Mouse (Mus musculus) frontal cortex, adult 2 months (tissue): ENCODE measurements around the gene Trhr2. TPM values are rescaled to one million over a fixed set of nuclear protein-coding genes. Genes with fewer than 3 reads are reported as not detected.

Experiments used
- DNase-seq, 2 experiments: peaks; one replicate each; pipeline ENCODE4 v3.0.0; 2022; ENCODE audit warnings: low spot score in 1 of 2; ENCODE audit errors: extremely low spot score in 1 of 2
- polyA plus RNA-seq: library from polyadenylated mRNA; depleted of rRNA; stranded (reverse); fragments of >200 nt; gene quantifications from 2 replicates; pipeline ENCODE4 v1.2.3, GENCODE M21; 2012; rRNA removed

Trhr2 gene
- polyA plus RNA-seq, 1 experiment, result 4.8 TPM

DNA sequence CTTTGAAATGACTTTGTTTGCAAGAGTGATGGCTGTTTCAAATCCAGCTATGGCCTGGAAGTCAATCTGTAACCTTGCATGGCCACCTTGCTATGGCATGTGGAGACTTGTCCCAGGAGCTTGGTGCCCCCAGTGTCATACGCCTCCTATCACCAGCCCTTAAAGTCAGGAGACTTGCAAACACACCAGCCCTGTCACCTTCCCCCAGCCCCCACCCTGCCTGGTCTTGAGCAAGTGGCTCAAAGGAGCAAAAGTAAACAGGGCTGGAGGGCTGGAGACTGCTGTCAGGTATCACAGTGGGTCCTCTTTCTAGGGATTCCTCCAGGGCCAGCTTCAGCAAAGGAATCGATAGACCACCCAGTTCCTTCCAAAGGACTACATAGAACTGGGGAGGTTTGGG lies 49.4 kb downstream of the Trhr2 start:
- DNase-seq, result no peak

DNA sequence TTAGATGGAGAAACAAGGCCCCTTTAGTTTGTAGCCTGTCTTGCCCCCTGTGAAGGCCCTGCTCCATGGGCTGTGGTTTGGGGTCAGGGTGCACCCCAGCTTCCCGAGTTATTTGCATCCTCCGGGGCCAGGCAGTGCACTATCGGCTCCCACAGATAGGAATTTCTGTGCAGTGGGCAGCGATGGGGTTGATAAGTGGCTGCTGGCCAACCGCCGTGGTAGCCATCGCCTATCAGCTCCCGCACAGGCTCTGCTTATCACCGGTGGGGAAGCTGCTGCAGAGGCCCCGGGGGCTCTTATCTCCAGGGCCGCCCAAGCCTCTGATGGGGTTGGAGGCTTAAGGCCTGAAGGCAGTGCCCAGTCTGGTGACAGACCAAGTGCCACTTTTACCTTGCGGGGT lies 51.3 kb downstream of the Trhr2 start:
- no peak for DNase-seq

DNA sequence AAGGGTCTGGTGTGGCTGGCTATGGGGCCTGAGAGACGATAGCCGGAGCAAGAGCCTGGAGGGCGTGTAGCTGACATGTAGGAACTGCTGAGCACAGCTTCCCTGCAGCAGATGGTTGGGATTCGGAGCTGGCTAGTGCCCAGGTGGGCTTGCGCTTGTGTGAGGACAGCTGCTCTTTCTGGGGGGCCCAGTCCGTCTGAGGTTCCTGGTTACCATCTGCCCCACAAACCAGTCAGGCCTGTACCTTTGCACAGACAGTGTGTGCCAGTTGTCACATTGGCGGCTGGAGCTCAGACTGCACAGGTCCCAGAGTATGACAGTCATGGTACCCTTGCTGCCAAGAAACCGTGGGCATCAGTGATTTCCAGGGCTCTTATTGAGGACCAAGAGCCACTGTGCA lies 52.7 kb downstream of the Trhr2 start:
- DNase-seq, result no peak

Other genes with a start within 250 kb of the Trhr2 start
- 26.0 and 36.1 TPM in 2 replicates for gene Zfpm1, start 78.6 kb downstream of the Trhr2 start, polyA plus RNA-seq
- gene Zc3h18, start 15.9 kb upstream of the Trhr2 start, polyA plus RNA-seq, result 35.1 and 36.1 TPM in 2 replicates
- 0.46 and 1.0 TPM in 2 replicates for gene Il17c, start 61.3 kb upstream of the Trhr2 start, polyA plus RNA-seq
- 19.4 and 21.5 TPM in 2 replicates for gene Cyba, start 72.2 kb upstream of the Trhr2 start, polyA plus RNA-seq
- gene Mvd, start 82.7 kb upstream of the Trhr2 start, polyA plus RNA-seq, result 31.2 and 35.9 TPM in 2 replicates
- gene Snai3, start 100.0 kb upstream of the Trhr2 start, polyA plus RNA-seq, result 0.22 and 0.57 TPM in 2 replicates
- 62.3 and 86.3 TPM in 2 replicates for gene Rnf166, start 115.3 kb upstream of the Trhr2 start, polyA plus RNA-seq
- 40.2 and 51.2 TPM in 2 replicates for gene Ctu2, start 115.4 kb upstream of the Trhr2 start, polyA plus RNA-seq
- gene Piezo1, start 190.6 kb upstream of the Trhr2 start, polyA plus RNA-seq, result 7.4 and 9.1 TPM in 2 replicates
- 2.4 and 2.5 TPM in 2 replicates for gene Cdt1, start 207.3 kb upstream of the Trhr2 start, polyA plus RNA-seq
- 66.0 and 67.4 TPM in 2 replicates for gene Aprt, start 216.2 kb upstream of the Trhr2 start, polyA plus RNA-seq